Mouse (Mus musculus): Measurements from ENCODE around the gene Gm28374. TPM values are rescaled to one million over a fixed set of nuclear protein-coding genes. Genes with fewer than 3 reads are reported as not detected.

Gm28374 gene
- total and polyA plus RNA-seq, 2 experiments from 2014 or later, result 1.1 TPM; not detected in 1

- DNase-seq (ENCODE audit: low spot score) (no peak), ATAC-seq (ENCODE audit: low FRiP score) (no peak)
- 87% methylated on average over 15 of the region's 15 CpGs for WGBS
- Histone ChIP-seq H3K4me2 (ENCODE audit: low read depth, low read length, poor library complexity, severe bottlenecking) (no peak overlapping the region), H3K27me3 (ENCODE audit: insufficient read depth, low read length) (no peaks in the 10 kb centered on the region), H3K27ac (ENCODE audit: low read depth, low read length) (no peak overlapping the region), H3K4me3 (ENCODE audit: low read depth, low read length) (no peak overlapping the region), H3K36me3 (ENCODE audit: insufficient read depth, low read length) (peaks cover 40% of the 10 kb centered on the region), H3K9ac (replicated peaks; ENCODE audit: low read length, poor library complexity, severe bottlenecking) (no peak overlapping the region), H3K4me1 (ENCODE audit: insufficient read depth, low read length) (no peaks in the 10 kb centered on the region; the same call in 1 of the 2 replicates), H3K9me3 (ENCODE audit: low read length) (no peaks in the 10 kb centered on the region)
- TF ChIP-seq CTCF (IDR thresholded peaks at IDR 0.05), result no peak
Measured at GRCm38 (mm10) chr19:6116113-6116850, 34.2 kb upstream of the Gm28374 start.

- H3K9me3 ChIP-seq (ENCODE audit: low read length), result no peaks in the 10 kb centered on the region
- no peaks in the 10 kb centered on the region for H3K27me3 ChIP-seq (ENCODE audit: insufficient read depth, low read length)
- H3K4me3 ChIP-seq (ENCODE audit: low read depth, low read length), result no peak overlapping the region
- ATAC-seq (ENCODE audit: low FRiP score) (no peak), DNase-seq (ENCODE audit: low spot score) (no peak)
- no peaks in the 10 kb centered on the region for H3K4me1 ChIP-seq (ENCODE audit: insufficient read depth, low read length)
- WGBS, result 72% methylated on average over 6 of the region's 6 CpGs
- H3K27ac ChIP-seq (ENCODE audit: low read depth, low read length), result no peak overlapping the region
- peaks cover 27% of the 10 kb centered on the region for H3K36me3 ChIP-seq (ENCODE audit: insufficient read depth, low read length)
- TF ChIP-seq CTCF (IDR thresholded peaks at IDR 0.05), result no peak
- no peak overlapping the region for H3K4me2 ChIP-seq (ENCODE audit: low read depth, low read length, poor library complexity, severe bottlenecking)
- no peak overlapping the region for H3K9ac ChIP-seq (replicated peaks; ENCODE audit: low read length, poor library complexity, severe bottlenecking)
Measured at GRCm38 (mm10) chr19:6113116-6113515, 31.1 kb upstream of the Gm28374 start.

GRCm38 (mm10) chr19:6105586-6105985 is 23.5 kb upstream of the Gm28374 start, which contains the start of gene Naaladl1:
Naaladl1 (plus strand) TSS chr19:6105782.
- H3K4me2 ChIP-seq (ENCODE audit: low read depth, low read length, poor library complexity, severe bottlenecking), result no peak within 1 kb of the TSS
- no peak within 1 kb of the TSS for H3K27ac ChIP-seq (ENCODE audit: low read depth, low read length)
- H3K4me1 ChIP-seq (ENCODE audit: insufficient read depth, low read length), result no peaks in the 10 kb centered on the region
- WGBS, result 82% methylated on average over 7 of the region's 7 CpGs
- ATAC-seq (ENCODE audit: low FRiP score) (no peak), DNase-seq (ENCODE audit: low spot score) (no peak)
- no peak within 1 kb of the TSS for H3K4me3 ChIP-seq (ENCODE audit: low read depth, low read length)
- H3K27me3 ChIP-seq (ENCODE audit: insufficient read depth, low read length), result no peaks in the 10 kb centered on the region
- H3K36me3 ChIP-seq (ENCODE audit: insufficient read depth, low read length), result no peaks in the 10 kb centered on the region
- H3K9ac ChIP-seq (replicated peaks; ENCODE audit: low read length, poor library complexity, severe bottlenecking), result no peak within 1 kb of the TSS
- H3K9me3 ChIP-seq (ENCODE audit: low read length), result no peaks in the 10 kb centered on the region
- TF ChIP-seq CTCF (IDR thresholded peaks at IDR 0.05), result no peak

- Histone ChIP-seq H3K36me3 (ENCODE audit: insufficient read depth, low read length) (no peaks in the 10 kb centered on the region), H3K4me2 (ENCODE audit: low read depth, low read length, poor library complexity, severe bottlenecking) (no peak overlapping the region), H3K9me3 (ENCODE audit: low read length) (no peaks in the 10 kb centered on the region), H3K27me3 (ENCODE audit: insufficient read depth, low read length) (no peaks in the 10 kb centered on the region), H3K9ac (replicated peaks; ENCODE audit: low read length, poor library complexity, severe bottlenecking) (no peak overlapping the region), H3K27ac (ENCODE audit: low read depth, low read length) (no peak overlapping the region), H3K4me1 (ENCODE audit: insufficient read depth, low read length) (no peaks in the 10 kb centered on the region), H3K4me3 (ENCODE audit: low read depth, low read length) (no peak overlapping the region)
- ATAC-seq (ENCODE audit: low FRiP score) (no peak), DNase-seq (ENCODE audit: low spot score) (no peak)
- no peak for TF ChIP-seq CTCF (IDR thresholded peaks at IDR 0.05)
- 67% methylated on average over 4 of the region's 4 CpGs for WGBS
Measured at GRCm38 (mm10) chr19:6104476-6104875, 22.4 kb upstream of the Gm28374 start.

- H3K27me3 ChIP-seq (ENCODE audit: insufficient read depth, low read length), result no peaks in the 10 kb centered on the region
- WGBS, result 81% methylated on average over 6 of the region's 6 CpGs
- H3K4me3 ChIP-seq (ENCODE audit: low read depth, low read length), result no peak overlapping the region
- no peak overlapping the region for H3K4me2 ChIP-seq (ENCODE audit: low read depth, low read length, poor library complexity, severe bottlenecking)
- no peak overlapping the region for H3K9ac ChIP-seq (replicated peaks; ENCODE audit: low read length, poor library complexity, severe bottlenecking)
- no peak overlapping the region for H3K27ac ChIP-seq (ENCODE audit: low read depth, low read length)
- DNase-seq (ENCODE audit: low spot score) (no peak), ATAC-seq (ENCODE audit: low FRiP score) (no peak)
- H3K4me1 ChIP-seq (ENCODE audit: insufficient read depth, low read length), result no peaks in the 10 kb centered on the region
- TF ChIP-seq CTCF (IDR thresholded peaks at IDR 0.05), result no peak
- no peaks in the 10 kb centered on the region for H3K9me3 ChIP-seq (ENCODE audit: low read length)
- H3K36me3 ChIP-seq (ENCODE audit: insufficient read depth, low read length), result no peaks in the 10 kb centered on the region
Measured at GRCm38 (mm10) chr19:6102169-6102853, 20.3 kb upstream of the Gm28374 start.

GRCm38 (mm10) chr19:6101186-6101585 is 19.1 kb upstream of the Gm28374 start:
- no peak overlapping the region for H3K27ac ChIP-seq (ENCODE audit: low read depth, low read length)
- DNase-seq (ENCODE audit: low spot score), result no peak
- H3K9ac ChIP-seq (replicated peaks; ENCODE audit: low read length, poor library complexity, severe bottlenecking), result no peak overlapping the region
- no peaks in the 10 kb centered on the region for H3K27me3 ChIP-seq (ENCODE audit: insufficient read depth, low read length)
- no peak for ATAC-seq (ENCODE audit: low FRiP score)
- no peak overlapping the region for H3K4me2 ChIP-seq (ENCODE audit: low read depth, low read length, poor library complexity, severe bottlenecking)
- TF ChIP-seq CTCF (IDR thresholded peaks at IDR 0.05), result no peak
- no peaks in the 10 kb centered on the region for H3K36me3 ChIP-seq (ENCODE audit: insufficient read depth, low read length)
- no peaks in the 10 kb centered on the region for H3K4me1 ChIP-seq (ENCODE audit: insufficient read depth, low read length)
- WGBS, result 78% methylated on average over 6 of the region's 6 CpGs
- H3K4me3 ChIP-seq (ENCODE audit: low read depth, low read length), result no peak overlapping the region
- no peaks in the 10 kb centered on the region for H3K9me3 ChIP-seq (ENCODE audit: low read length)

Data from midbrain, postnatal 0 days (tissue).